Mouse (Mus musculus): ENCODE data around the gene Myo6.

Gene Myo6

GRCm38 (mm10) chr9:80164611-80165474, at the start of gene Myo6:
Myo6 (plus strand) TSS chr9:80165031.
- peak; percentile 93 to 96 for DNase-seq (ENCODE audit: low spot score in 2 of 2)

- DNase-seq (ENCODE audit: low spot score in 2 of 2) = no peak
Measured at GRCm38 (mm10) chr9:80145992-80146587, 18.7 kb upstream of the Myo6 start.

- no peak for DNase-seq (ENCODE audit: low spot score in 2 of 2)
Measured at GRCm38 (mm10) chr9:80149594-80149993, 15.2 kb upstream of the Myo6 start.

GRCm38 (mm10) chr9:80155277-80155676, 9.6 kb upstream of the Myo6 start:
- no peak for DNase-seq (ENCODE audit: low spot score in 2 of 2)

GRCm38 (mm10) chr9:80156780-80157179, 8.1 kb upstream of the Myo6 start:
- DNase-seq (ENCODE audit: low spot score in 2 of 2) = no peak

GRCm38 (mm10) chr9:80157840-80158465, 6.9 kb upstream of the Myo6 start:
- DNase-seq (ENCODE audit: low spot score in 2 of 2) = no peak

GRCm38 (mm10) chr9:80158937-80159336, 5.9 kb upstream of the Myo6 start:
- DNase-seq (ENCODE audit: low spot score in 2 of 2) = no peak

- DNase-seq (ENCODE audit: low spot score in 2 of 2) = no peak
Measured at GRCm38 (mm10) chr9:80161451-80161850, 3.4 kb upstream of the Myo6 start.

GRCm38 (mm10) chr9:80163126-80163723, 1.6 kb upstream of the Myo6 start:
- DNase-seq (ENCODE audit: low spot score in 2 of 2) = no peak

GRCm38 (mm10) chr9:80164191-80164590, 640 bp upstream of the Myo6 start:
- no peak for DNase-seq (ENCODE audit: low spot score in 2 of 2)

- no peak for DNase-seq (ENCODE audit: low spot score in 2 of 2)
Measured at GRCm38 (mm10) chr9:80165690-80166089, 859 bp downstream of the Myo6 start.

- no peak for DNase-seq (ENCODE audit: low spot score in 2 of 2)
Measured at GRCm38 (mm10) chr9:80166425-80166824, 1.6 kb downstream of the Myo6 start.

GRCm38 (mm10) chr9:80167089-80167488, 2.3 kb downstream of the Myo6 start:
- DNase-seq (ENCODE audit: low spot score in 2 of 2) = no peak

- DNase-seq (ENCODE audit: low spot score in 2 of 2) = no peak
Measured at GRCm38 (mm10) chr9:80169551-80169950, 4.7 kb downstream of the Myo6 start.

GRCm38 (mm10) chr9:80171241-80171640, 6.4 kb downstream of the Myo6 start:
- no peak for DNase-seq (ENCODE audit: low spot score in 2 of 2)

GRCm38 (mm10) chr9:80172396-80173222, 7.8 kb downstream of the Myo6 start:
- no peak for DNase-seq (ENCODE audit: low spot score in 2 of 2)

GRCm38 (mm10) chr9:80173629-80174028, 8.8 kb downstream of the Myo6 start:
- peak in 1 of 2 experiments; percentile 26 for DNase-seq (ENCODE audit: low spot score in 2 of 2)

GRCm38 (mm10) chr9:80176696-80177478, 12.1 kb downstream of the Myo6 start:
- no peak for DNase-seq (ENCODE audit: low spot score in 2 of 2)

GRCm38 (mm10) chr9:80178670-80179069, 13.8 kb downstream of the Myo6 start:
- no peak for DNase-seq (ENCODE audit: low spot score in 2 of 2)

GRCm38 (mm10) chr9:80179688-80180087, 14.9 kb downstream of the Myo6 start:
- no peak for DNase-seq (ENCODE audit: low spot score in 2 of 2)

GRCm38 (mm10) chr9:80180771-80181170, 15.9 kb downstream of the Myo6 start:
- no peak for DNase-seq (ENCODE audit: low spot score in 2 of 2)

Data from cerebellum, postnatal 4 days (tissue).